Mouse (Mus musculus) skeletal muscle tissue, adult 2 months (tissue): Measurements from ENCODE around the gene Pbx3.

Source experiments
- DNase-seq: peaks from one replicate; pipeline ENCODE4 v3.0.0-alpha.2; 2012; ENCODE audit warnings: low read depth, low spot score

Gene Pbx3

DNA sequence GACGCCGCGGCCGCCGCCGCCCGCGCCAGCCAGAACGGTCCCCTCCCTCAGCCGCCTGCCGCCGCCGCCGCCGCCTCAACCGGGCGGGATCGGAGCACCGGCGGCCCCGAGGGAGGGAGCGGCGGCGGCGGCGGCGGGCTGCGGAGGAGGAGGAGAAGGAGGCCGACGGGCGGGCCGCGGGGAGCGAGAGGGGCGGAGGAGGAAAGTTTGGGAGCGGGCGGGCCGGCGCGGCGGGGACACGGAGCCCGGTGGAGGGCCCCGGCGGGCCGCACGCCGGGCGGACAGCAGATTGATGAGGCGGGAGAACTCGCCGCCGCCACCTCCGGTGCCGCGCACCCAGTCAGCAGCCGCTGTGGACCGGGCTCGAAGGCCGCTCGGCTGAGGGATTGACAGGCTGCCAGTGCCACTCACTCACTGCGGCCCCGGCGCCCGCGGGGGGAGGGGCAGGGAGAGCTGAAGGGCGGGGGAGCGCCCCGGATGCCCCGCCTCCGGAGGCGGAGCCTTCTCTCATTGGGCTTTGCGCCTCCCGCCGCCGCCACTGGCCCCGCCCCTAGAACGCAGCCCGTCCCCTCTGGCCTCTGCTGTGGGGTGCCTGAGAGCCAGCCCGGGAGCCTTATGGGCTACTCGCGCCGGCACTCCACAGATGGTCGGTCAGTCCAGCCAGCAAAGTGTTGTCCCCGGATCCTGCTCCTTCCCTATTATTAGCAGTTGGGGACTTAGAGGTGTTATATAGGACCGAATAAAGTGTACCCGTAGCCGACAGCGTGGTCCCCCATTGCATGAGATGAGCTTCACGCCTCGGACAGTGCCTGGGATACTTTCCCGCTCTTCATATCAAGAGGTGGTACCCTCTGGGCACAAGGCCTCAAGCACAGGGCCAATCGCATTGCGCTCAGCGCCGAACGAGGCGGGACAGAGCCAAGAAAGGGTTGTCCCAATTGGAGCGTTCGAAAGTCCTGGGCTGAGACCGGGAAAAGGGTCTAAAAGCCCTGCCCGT is at the start of gene Pbx3:
Pbx3 (minus strand) TSS at position 838 of the 997 bp plus-strand sequence.
- peak; percentile 86 for DNase-seq

DNA sequence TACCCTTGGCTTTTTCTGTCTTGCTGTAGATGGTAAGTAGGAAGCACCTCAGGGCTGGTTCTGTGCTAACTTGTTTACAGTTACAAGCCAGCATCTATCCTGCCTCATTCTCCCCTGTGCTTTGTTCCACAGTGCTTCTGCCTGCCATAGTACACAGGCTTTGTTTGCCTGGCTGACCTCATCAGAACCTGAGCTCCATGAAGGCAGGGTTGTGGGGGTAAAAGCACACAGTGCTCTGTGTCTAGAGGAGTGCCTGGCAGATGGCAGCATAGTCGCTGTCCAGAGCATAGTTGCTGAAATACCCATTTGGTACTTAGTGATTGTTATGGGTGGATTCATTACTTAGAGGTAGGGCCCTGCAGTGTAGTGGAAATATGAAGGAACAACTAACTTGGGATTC is 47.3 kb upstream of the Pbx3 start:
- no peak for DNase-seq

DNA sequence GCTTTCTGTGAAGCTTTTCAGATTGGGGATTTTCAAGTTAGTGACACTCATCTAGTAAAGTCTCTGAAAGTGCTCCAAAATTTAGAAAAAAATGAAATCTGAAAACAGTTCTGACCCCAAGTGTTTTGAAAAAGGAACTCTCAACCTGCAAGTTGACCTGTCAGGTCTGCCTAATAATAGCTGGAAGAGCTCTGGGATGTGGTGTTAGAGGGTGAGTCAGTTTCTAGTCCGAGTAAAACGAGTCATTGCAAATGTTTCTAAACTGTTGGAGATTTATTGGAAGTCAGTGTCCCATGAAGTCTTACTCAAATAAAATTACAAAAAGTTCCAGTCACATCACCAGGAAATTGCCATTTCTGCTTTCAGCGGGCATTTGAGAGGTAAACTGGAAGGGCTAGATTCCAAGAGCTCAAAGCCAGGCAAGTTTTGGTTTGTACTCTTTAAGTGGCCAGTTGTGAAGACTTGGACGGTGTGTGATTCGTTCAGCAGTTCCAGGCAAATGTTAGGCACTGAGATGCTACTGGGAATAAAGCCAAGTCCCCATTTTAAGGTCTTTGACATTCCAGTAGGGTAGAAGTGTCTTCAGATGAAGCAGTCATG is 36.9 kb upstream of the Pbx3 start:
- DNase-seq = no peak

- no peak for DNase-seq
Measured at GRCm38 (mm10) chr2:34408341-34408740, 35.4 kb upstream of the Pbx3 start.

DNA sequence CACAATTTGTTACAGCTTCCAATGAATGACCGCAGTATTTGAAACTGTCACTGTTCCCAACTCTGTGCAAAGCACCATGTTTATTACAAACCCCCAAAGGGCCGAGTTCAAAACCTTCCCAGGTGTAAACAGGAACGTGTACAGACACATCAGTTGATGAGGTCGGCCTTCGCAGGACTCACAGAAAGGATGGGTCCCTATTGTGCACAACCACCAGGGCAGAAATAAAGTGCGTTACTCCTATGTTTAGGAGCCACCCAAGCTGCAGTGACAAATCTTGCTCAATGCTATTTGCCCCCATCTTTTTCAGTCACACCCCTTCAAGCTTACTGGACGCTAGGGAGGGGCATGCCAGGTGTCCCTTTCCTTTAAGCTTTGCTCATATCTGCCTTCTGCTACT is 34.7 kb upstream of the Pbx3 start:
- DNase-seq = no peak

- peak; percentile 98 for DNase-seq
Measured at GRCm38 (mm10) chr2:34406601-34407464, 33.9 kb upstream of the Pbx3 start, which contains the start of gene Mapkap1. TSS of gene Mapkap1 (plus strand) at chr2:34406771.

DNA sequence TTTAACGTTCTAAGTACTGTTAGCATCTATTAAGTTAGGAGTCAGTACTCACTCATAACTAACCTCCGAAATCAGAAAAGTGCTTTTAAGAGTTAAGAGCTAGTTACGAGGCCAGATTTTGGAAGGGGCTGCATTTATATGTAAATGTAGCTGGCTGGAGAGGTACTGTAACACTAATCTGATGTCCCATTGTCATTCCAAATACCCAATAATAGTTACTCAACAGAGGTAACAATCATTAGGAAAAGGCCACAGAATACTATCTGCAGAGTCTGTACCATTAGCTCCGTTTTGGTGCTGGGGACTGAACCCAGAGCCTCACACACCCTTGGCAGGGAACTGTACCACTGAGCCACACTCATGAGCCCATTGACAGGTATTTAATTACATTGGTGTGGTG is 26.6 kb upstream of the Pbx3 start:
- no peak for DNase-seq

- no peak for DNase-seq
Measured at GRCm38 (mm10) chr2:34378930-34379329, 6.0 kb upstream of the Pbx3 start.

DNA sequence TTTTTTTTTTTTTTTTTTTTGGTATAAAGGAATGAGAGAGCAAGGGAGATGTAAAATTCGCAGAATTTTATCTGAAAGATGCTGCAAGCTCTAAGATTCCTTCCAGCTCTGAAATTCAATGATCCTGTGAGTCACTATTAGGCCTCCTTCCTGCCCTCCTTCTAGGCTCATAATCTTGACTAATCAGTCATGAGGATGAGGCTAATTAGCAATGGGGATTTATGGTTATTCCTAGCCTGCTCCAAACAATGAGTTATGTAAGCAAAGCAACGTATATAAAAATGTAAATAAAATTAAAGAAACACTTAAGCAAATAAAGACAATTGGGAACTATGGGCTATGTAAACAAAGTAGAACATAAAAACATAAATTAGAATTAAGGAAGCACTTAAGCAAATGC is 1.4 kb upstream of the Pbx3 start:
- no peak for DNase-seq

DNA sequence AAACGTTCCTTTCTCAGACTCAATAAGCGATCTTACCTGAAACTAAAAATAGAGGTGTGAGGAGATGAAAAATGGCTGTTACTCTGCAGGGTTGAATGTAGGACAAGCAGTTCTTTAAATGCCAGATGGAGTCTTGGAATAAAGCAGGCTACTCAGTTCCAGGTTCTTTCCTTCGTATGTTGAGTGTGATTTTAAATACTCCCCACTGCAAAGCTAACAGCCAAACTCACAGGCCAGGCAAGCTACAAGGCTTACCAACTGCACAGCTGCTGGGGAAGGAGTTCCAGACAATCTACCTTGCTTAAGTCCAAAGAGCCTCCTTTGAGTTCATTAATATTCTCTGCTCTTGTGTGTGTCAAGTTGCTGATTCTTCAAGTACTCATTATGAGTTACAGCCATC is 944 bp upstream of the Pbx3 start:
- DNase-seq = no peak

DNA sequence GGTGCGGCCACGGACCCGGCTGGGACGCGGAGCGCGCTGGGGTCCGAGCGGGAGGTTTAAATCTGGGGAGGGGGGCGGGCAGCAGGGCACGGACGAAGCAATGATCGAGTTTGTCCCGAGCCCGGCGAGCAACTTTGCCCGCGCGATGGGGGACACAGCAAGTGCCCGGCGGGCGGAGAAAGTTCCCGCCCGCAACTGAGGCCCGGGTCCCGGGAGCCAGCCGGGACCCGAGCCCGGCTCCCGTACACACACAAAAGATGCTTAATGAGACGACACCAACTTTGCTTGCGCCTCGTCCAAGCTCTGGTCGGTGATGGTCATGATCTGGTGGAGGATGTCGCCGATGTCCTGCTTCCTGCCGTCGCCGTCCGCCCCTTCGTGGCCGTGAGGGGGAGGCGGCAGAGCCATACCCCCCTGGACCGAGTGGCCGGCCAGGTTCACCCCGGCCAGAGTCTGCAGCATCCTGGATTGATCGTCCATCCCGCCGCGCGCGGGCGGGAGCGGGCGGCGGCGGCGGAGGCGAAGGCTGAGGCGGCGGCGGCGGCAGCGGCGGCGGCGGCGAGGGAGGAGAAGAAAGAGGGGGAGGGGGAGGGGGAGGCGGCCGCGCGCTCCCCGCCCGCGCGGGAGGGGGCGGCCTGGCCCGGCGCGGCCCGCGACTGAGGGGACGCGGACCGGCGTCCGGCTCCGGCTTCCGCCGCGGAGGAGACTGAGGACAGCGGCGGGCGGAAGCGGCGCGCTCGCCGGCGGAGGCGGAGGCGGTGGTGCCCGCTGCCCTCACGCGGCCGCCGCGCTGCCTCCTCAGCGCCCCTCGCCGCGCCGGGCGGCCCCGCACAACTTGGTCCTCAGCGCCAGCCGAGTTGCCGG is 1.3 kb downstream of the Pbx3 start:
- DNase-seq = no peak

DNA sequence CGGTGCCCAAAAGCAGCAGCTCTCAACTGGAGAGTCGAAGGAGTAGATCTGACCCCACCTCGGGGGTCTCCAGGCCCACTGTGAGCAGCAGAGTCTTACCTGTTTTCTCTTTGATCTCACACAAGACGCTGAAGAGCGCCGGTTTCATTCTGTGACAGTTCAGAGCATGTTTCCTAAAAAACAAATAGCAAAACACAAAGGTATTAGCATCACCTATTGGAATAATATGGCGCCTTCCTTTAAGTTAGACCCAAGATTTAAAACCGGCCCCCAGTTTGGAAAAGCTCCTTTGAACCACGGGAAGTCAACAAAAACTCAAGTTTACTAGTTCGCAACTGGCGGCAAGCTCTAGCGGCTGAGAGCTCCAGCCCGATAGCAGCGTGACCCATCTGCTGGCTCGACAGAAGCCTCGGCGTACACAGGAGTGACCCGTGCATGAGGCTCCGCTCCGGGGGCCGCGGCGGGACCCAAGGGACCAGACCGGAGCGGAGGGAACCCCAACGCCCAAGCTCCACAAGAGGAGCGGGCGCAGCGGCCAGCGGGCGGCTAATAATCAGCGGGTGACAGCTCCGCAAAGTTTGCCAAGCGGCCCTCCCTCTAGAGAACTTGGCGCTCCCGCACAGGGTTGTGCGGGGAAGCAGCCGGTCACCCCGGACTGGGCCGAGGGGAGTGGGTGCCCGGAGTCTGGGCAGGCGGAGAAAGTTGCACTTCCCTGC is 2.1 kb downstream of the Pbx3 start:
- no peak for DNase-seq

- no peak for DNase-seq
Measured at GRCm38 (mm10) chr2:34370349-34370724, 2.6 kb downstream of the Pbx3 start.

GRCm38 (mm10) chr2:34368396-34368795 is 4.5 kb downstream of the Pbx3 start:
- DNase-seq = no peak

- no peak for DNase-seq
Measured at GRCm38 (mm10) chr2:34367024-34367423, 5.9 kb downstream of the Pbx3 start.

DNA sequence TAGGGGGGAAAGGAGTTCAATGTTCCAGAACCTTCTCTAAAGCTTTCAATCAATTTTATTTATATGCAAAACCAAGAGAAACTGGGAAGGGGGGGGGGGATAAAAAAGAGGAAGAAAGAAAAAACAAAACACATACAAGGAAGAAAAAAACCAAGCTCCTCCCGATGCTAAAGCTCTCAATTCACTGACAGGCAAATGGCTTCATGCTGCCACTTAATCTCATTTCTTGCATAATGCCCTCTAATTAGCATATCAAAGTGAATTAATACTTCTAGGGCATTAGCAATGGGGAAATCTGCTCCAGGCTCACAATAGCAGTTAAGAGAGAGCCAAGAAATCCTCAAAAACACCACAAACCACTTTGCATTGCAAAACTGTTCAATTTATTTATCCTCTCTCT is 9.3 kb downstream of the Pbx3 start:
- no peak for DNase-seq

DNA sequence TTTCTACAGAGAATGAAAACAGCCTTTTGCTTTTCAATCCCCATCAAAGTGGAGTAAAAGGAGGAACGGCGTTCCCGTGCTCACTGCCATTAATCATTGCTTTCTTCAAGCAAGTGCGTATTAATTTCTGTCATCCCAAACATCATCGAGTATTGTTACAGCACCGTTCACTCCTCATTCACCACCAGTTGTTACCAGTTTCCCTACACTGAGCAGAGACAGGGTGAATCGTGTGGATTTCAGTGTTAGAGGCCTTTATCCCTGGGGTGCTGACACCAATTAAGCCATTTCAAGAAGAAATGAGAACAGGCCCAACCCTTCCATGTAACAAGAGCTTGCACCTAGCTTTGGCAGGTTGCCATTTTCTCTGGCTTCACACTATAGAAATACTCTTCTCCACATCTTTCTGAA is 17.1 kb downstream of the Pbx3 start:
- no peak for DNase-seq

GRCm38 (mm10) chr2:34352006-34352405 is 20.9 kb downstream of the Pbx3 start:
- no peak for DNase-seq

GRCm38 (mm10) chr2:34347096-34347495 is 25.8 kb downstream of the Pbx3 start:
- DNase-seq = no peak

DNA sequence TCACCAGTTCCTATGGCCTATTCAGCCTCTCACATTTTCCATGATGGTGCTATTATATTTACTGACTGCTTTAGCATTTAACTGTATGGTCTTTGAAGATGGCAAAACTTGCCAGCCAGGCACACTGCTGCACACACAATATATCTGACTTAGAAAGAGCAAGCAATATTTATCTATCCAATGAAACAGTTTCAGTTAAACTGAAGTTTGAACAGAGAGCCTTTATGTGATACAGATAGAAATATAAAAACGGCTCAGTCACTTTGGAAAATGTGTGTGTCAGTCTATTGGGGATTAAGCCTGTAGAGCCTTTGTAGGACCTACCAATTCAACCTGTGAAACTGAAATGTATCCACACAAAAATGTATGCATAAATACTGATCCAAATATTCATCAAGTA is 74.3 kb downstream of the Pbx3 start:
- DNase-seq = no peak
